Mouse (Mus musculus): ENCODE measurements around the gene Cd72.

- TF ChIP-seq POLR2A (IDR thresholded peaks at IDR 0.05; ENCODE audit: extremely low read depth, insufficient read depth, low read length) (no peak), CTCF (IDR thresholded peaks at IDR 0.05; ENCODE audit: extremely low read depth, insufficient read depth, low read length) (no peak)
Observed at GRCm38 (mm10) chr4:43398014-43398413, 56.4 kb downstream of the Cd72 start.
